Mouse (Mus musculus) monocyte, adult 5-6 weeks (primary cell): ENCODE results near the gene Wnk1. TPM values are rescaled to one million over a fixed set of nuclear protein-coding genes. Genes with fewer than 3 reads are reported as not detected.
"Not testable (repeated sequence)": the region's sequence is repeated elsewhere in the genome, so short reads cannot be mapped to it uniquely, and the experiment has no call there.

ENCODE experiments used
- ATAC-seq: fragments of 153-309, 156-312 bp; replicated peaks from 2 replicates; pipeline ENCODE4 v1.8.0; 2017; ENCODE audit warnings: mild to moderate bottlenecking; ENCODE audit not compliant: low TSS enrichment, insufficient number of reproducible peaks, severe bottlenecking, poor library complexity, low FRiP score
- total RNA-seq: library from RNA; stranded (forward); fragments of 200-1000, 200-491, 200-594 nt; gene quantifications from 3 replicates; pipeline ENCODE4 v1.2.3, GENCODE M21; 2017

The Wnk1 gene
- 167 to 382 TPM (median 211 TPM) in 3 replicates for total RNA-seq

DNA sequence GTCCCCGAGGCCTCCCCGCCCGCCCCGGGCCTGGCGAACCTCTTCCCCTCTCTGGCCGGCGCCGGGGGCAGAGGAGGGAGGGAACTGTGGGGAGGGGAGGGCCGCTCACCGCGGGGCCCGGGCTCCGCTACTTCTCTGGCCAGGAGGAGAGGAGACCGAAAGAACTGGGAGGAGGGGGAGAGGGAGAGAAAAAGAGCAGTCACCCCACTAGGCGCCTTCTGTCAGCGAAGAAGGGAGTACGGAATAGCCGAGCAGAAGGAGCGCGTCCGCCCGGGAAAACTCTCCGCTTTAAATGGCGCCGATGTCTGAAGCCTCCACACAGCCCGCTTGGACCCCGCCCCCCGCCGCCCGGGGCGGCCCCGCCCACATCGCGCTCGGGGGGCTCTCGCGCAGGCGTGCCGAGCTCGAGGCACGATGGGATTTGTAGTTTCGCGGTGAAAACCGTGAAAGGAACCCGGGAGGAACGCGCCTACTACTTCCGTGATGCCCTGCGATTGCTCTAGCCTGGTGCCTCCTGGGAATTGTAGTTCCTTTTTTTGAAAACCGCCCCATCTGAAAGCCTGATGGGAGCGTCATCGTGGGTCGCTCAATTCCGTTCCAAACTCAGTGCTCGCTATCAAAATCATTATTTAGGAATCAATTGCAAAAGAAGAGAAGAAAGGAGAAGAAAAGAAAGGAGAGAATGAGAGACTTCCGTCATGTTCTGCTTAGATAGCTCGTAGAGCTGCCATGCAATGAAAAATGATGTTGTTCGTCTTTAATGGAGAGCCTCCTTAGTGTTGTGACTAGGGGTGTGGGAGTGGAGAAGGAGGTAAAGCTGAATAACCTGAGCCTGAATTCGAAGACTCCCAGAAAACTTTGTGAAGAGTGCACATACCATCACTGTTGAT is at the start of gene Wnk1:
TSS of gene Wnk1 (minus strand) at position 307 of the 890 bp plus-strand sequence.
- peak; percentile 90 for ATAC-seq

DNA sequence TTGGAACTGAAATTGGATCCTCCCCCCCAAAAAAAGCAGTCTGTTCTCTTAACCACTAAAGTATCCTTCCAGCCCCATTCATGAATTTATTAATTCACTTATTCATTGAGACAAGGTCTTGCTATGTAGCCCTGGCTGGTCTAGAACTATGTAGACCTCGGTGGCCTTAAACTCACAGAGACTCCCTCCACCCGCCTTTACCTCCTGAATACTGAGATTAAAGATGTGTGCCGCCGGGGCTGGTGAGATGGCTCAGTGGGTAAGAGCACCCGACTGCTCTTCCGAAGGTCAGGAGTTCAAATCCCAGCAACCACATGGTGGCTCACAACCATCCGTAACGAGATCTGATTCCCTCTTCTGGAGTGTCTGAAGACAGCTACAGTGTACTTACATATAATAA is 48.6 kb upstream of the Wnk1 start:
- ATAC-seq: not testable (repeated sequence)

GRCm38 (mm10) chr6:120085832-120086231 is 47.4 kb upstream of the Wnk1 start:
- no peak for ATAC-seq

DNA sequence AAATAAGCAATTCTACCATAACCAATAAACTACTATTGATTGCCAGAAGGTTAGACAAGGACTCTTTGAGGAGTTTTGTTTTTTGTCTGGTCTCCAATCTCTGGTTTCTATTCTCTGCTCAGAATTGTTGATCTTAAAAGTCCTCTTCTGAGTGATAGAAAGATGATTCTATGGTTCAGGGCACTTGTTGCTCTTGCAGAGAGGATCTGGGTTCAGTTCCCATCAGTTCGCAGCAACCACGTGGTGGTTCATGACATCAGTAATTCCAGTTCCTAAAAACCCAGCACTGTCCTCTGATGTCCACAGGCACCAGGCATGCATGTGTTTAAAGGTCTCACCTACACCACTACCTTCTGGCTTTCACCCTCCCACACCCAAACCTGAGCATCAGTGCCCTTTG is 46.5 kb upstream of the Wnk1 start:
- no peak for ATAC-seq

GRCm38 (mm10) chr6:120083442-120083841 is 45.0 kb upstream of the Wnk1 start:
- no peak for ATAC-seq

DNA sequence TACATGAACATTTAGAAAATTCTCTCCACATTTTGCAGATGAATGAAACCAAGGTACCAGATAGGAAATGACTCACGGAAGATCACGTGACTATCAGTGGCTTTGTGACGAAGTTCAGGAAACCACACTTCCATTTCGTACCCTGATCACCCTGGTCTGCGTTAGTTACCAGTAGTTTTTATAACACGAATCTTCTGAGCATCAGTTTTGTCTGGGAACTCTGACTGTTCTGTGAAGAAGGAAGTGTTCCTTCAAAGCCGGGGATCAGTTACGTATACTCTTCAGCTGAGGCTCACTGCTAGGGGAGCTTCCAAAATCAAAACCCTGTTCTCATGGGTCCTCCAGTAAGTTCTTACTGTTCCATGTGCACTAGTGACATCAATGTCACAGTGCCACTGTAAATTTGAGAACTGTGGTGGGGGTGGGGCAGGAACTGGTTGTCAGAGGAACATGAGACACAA is 44.5 kb upstream of the Wnk1 start:
- ATAC-seq: peak; percentile 70

DNA sequence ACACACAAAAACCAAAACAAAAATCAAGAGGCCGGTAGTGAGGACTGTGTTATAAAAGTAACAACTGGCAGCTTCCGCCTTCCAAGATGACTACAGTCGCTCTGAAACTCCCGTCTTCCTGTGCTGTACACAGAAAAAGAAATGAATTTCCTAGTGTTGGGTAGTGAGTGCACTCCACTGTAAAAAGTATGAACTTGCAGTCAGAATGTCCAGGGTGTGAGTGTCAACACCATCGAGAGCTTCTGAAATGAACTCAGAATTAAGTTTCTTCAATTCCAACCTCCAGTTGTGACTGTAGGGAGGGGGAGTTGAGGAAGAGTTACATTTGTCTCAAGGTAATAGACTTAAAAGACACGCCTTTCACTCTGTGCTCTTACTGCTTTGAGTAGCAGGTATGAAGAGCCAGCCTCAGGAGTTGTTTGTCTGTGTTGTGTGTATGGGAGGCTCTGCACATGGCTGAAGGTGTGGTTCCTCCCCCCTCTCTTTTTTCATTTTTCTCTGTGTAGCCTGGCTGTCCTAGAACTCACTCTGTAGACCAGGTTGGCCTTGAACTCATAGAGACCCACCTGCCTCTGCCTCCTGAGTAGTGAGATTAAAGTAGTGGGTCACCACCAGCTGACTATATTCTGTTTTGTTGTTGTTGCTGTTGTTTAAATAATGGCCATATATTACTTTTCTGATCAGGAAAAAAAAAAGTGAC is 43.9 kb upstream of the Wnk1 start:
- no peak for ATAC-seq

DNA sequence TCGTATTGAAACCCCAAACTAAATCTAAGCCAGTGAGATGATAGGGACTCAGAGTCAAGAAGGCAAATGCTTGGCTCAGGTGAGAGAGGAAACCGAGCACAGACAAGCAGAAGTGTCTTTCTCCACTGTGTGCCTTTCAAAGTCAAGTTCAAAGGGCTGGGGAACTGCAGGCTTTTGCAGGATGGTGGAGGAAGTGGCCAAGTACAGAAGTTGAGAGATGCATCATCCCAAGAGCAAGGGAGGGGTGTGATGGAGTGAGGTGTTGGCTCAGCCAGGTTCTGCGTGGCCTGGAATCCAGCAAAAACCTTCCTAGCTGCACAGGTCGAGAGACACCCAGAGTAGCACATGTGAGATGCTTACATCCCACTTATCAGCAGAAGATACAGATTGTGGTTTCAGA is 43.0 kb upstream of the Wnk1 start:
- no peak for ATAC-seq

DNA sequence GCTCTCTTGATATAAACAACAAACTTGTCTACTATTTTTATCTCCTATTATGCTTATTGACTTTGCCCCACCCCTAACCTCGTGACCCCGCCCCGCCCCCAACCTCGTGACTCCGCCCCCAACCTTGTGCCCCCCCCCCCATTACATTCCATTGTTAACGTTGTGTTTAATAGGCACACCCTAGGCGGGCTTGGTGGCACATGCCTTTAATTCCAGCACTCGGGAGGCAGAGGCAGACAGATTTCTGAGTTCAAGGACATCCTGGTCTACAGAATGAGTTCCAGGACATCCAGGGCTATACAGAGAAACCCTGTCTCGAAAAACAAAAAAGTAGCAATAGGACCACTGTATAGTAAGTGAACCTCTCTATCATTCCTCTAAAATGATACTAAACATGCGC is 41.1 kb upstream of the Wnk1 start:
- no peak for ATAC-seq

DNA sequence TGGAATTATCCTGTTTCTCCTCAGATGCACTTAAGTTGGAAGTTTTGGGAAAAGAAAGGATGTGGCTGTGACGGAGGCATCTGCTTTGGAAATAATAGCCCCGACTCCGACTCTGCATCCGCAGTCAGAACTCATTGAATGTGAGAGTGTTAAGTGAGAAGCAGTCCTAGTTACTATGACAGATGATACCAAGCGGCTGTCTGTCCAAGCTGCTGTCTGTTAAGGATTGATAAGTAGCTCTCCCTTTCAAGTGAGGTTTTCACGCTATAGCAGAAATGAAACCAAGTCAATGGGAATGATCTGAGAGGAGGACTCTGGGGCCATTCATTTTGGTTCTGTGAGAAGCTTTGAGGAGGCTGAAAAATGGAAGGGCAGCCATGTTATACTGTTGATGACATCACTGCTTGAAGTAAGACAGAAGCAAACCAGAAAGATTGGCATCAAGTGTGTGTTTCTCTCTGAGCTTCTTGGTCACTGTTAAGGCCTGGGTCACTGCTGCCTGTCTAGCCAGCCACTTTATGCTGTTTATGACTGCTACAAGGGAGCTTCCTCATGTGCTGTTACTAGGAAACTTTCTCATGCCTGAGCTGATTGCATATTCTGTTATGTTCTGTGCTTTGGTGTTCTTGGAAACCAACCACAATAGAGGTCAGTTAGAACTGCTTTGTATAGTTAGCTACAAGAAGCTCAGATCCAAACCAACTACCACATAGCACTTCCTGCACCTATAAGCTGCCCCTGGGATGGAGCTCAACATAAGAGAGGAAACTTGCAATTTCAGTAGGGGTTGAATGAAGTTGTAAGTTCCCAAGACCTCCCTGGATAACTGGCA is 38.4 kb upstream of the Wnk1 start:
- no peak for ATAC-seq

GRCm38 (mm10) chr6:120072630-120073029 is 34.2 kb upstream of the Wnk1 start:
- ATAC-seq: no peak

- no peak for ATAC-seq
These were observed 31.1 kb upstream of the Wnk1 start for GRCm38 (mm10) chr6:120069546-120069945.

DNA sequence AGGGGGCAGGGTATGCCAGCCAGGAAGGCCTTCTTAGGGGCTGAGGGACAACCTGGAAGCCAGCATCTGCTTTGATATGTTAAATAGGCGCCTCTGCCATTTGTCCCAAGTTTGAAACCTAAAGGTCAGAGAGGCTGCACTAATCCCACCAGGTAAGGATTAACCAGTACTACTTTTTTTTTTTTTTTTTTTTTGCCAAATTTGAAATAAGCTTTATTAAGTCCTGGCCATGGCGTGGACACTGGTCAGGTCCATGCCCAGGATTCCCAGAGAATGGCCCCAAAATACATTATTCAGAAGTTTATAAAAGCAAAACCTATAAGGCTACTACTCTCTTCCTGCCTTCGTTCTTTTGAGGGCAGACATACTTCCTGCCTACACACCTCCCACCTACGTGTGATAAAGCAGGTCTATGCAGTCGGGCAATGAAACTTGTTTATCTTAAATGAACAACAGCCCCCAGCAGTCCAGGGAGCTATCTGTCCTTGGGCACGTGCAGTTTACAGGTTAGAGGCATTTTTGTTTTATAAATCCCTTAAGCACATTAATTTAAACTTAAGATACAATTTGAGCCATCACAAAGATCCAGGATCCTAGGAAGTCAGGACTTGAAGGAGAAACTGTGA is 27.2 kb upstream of the Wnk1 start:
- no peak for ATAC-seq

DNA sequence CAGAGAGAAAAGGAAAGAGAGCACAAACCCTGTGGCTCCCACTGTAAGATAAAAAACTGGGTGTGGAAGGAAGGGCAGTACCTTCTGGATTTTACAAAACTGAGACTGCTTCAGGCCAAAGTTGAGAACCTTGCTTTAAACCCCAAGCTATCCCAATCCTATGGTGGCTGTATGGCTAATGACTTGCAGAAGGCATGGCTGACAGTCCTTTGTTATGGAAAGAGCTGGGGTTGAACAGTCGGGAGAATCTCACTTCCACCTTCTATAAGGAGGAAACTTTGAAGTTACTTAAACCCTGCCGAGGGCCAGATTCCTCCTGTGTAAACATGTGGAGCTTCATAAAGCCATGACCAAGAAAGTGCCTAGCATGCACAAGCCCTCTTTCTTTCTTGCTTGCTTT is 26.2 kb upstream of the Wnk1 start:
- no peak for ATAC-seq

- no peak for ATAC-seq
These were observed 24.5 kb upstream of the Wnk1 start for GRCm38 (mm10) chr6:120062934-120063333.

GRCm38 (mm10) chr6:120055666-120056540 is 17.4 kb upstream of the Wnk1 start:
- no peak for ATAC-seq

- ATAC-seq: no peak
These were observed 15.9 kb upstream of the Wnk1 start for GRCm38 (mm10) chr6:120054412-120054811.
